Mouse (Mus musculus) kidney, adult 18-20 months (tissue): ENCODE data around the gene Rai14.

Experiments used
- DNase-seq: peaks from one replicate; pipeline ENCODE4 v3.0.0; 2021

The Rai14 gene

GRCm38 (mm10) chr15:10646297-10646696, 68.1 kb downstream of the Rai14 start:
- DNase-seq, result no peak

- no peak for DNase-seq
Observed at GRCm38 (mm10) chr15:10645101-10645500, 69.3 kb downstream of the Rai14 start.

GRCm38 (mm10) chr15:10643819-10644218, 70.6 kb downstream of the Rai14 start:
- no peak for DNase-seq

- DNase-seq, result no peak
Observed at GRCm38 (mm10) chr15:10643224-10643623, 71.2 kb downstream of the Rai14 start.

GRCm38 (mm10) chr15:10642419-10642818, 72.0 kb downstream of the Rai14 start:
- no peak for DNase-seq

- DNase-seq, result no peak
Observed at GRCm38 (mm10) chr15:10640721-10641120, 73.7 kb downstream of the Rai14 start.

GRCm38 (mm10) chr15:10637251-10637793, 77.1 kb downstream of the Rai14 start:
- DNase-seq, result no peak

GRCm38 (mm10) chr15:10636844-10637243, 77.6 kb downstream of the Rai14 start:
- no peak for DNase-seq

GRCm38 (mm10) chr15:10635121-10635520, 79.3 kb downstream of the Rai14 start:
- no peak for DNase-seq

GRCm38 (mm10) chr15:10634176-10634575, 80.2 kb downstream of the Rai14 start:
- DNase-seq, result no peak

GRCm38 (mm10) chr15:10633381-10633780, 81.0 kb downstream of the Rai14 start:
- peak; percentile 41 for DNase-seq

- DNase-seq, result no peak
Observed at GRCm38 (mm10) chr15:10632581-10632980, 81.8 kb downstream of the Rai14 start.

- DNase-seq, result no peak
Observed at GRCm38 (mm10) chr15:10632060-10632459, 82.4 kb downstream of the Rai14 start.

GRCm38 (mm10) chr15:10631541-10631940, 82.9 kb downstream of the Rai14 start:
- DNase-seq, result no peak

GRCm38 (mm10) chr15:10628980-10629346, 85.5 kb downstream of the Rai14 start:
- no peak for DNase-seq

- no peak for DNase-seq
Observed at GRCm38 (mm10) chr15:10628131-10628979, 86.1 kb downstream of the Rai14 start.

- peak; percentile 18 for DNase-seq
Observed at GRCm38 (mm10) chr15:10623571-10624227, 90.7 kb downstream of the Rai14 start.

GRCm38 (mm10) chr15:10621194-10621593, 93.2 kb downstream of the Rai14 start:
- no peak for DNase-seq

GRCm38 (mm10) chr15:10619678-10620077, 94.7 kb downstream of the Rai14 start:
- DNase-seq, result no peak

- no peak for DNase-seq
Observed at GRCm38 (mm10) chr15:10618276-10618675, 96.1 kb downstream of the Rai14 start.

GRCm38 (mm10) chr15:10616001-10616400, 98.4 kb downstream of the Rai14 start:
- peak; percentile 38 for DNase-seq

GRCm38 (mm10) chr15:10611040-10611439, 103.4 kb downstream of the Rai14 start:
- no peak for DNase-seq

GRCm38 (mm10) chr15:10609107-10609506, 105.3 kb downstream of the Rai14 start:
- DNase-seq, result no peak

GRCm38 (mm10) chr15:10608508-10609098, 105.8 kb downstream of the Rai14 start:
- no peak for DNase-seq
